Mouse (Mus musculus) liver, embryonic 13.5 days (tissue): ENCODE measurements around the gene Haus6. TPM values are rescaled to one million over a fixed set of nuclear protein-coding genes. Genes with fewer than 3 reads are reported as not detected.

Source experiments
- ATAC-seq: fragments of 200-750 bp; cut with Nextera tagmentation; 2 replicates; pipeline ENCODE4 v1.8.0; 2017; ENCODE audit warnings: low read depth, mild to moderate bottlenecking, moderate number of reproducible peaks, moderate library complexity
- DNase-seq: peaks from one replicate; pipeline ENCODE4 v3.0.0; 2022
- H3K27ac ChIP-seq: fragments of 300-500 bp; sonication (generic); 2 replicates; pipeline ENCODE4 v1.5.1; 2015; ENCODE audit warnings: moderate library complexity, mild to moderate bottlenecking, inconsistent platforms
- H3K27me3 ChIP-seq: fragments of 300-500 bp; sonication (generic); 2 replicates; pipeline ENCODE4 v1.6.1; 2015; ENCODE audit warnings: mild to moderate bottlenecking, inconsistent platforms
- H3K36me3 ChIP-seq: fragments of 300-500 bp; sonication (generic); 2 replicates; pipeline ENCODE4 v1.6.1; 2015; ENCODE audit warnings: mild to moderate bottlenecking, inconsistent platforms
- H3K4me1 ChIP-seq: fragments of 300-500 bp; sonication (generic); replicated peaks from 2 replicates; pipeline ENCODE4 v1.6.1; 2015; ENCODE audit warnings: inconsistent platforms
- H3K4me2 ChIP-seq: fragments of 300-500 bp; sonication (generic); 2 replicates; pipeline ENCODE4 v1.6.1; 2015; ENCODE audit warnings: inconsistent platforms, mild to moderate bottlenecking, moderate library complexity
- H3K4me3 ChIP-seq: fragments of 300-500 bp; sonication (generic); replicated peaks from 2 replicates; pipeline ENCODE4 v1.5.1; 2015; ENCODE audit warnings: mild to moderate bottlenecking, inconsistent platforms
- H3K9ac ChIP-seq: fragments of 300-500 bp; sonication (generic); 2 replicates; pipeline ENCODE4 v1.6.1; 2015; ENCODE audit warnings: mild to moderate bottlenecking, inconsistent platforms
- H3K9me3 ChIP-seq: fragments of 300-500 bp; sonication (generic); replicated peaks from 2 replicates; pipeline ENCODE4 v1.6.1; 2016; ENCODE audit warnings: inconsistent platforms
- WGBS: fragments of 180-500 bp; shearing (Covaris S2); methylation state at CpG from one replicate; pipeline ENCODE4 v1.1.7; 2015; ENCODE audit not compliant: insufficient replicate concordance; 5-methylcytosine and 5-hydroxymethylcytosine counted together
- polyA plus RNA-seq: library from polyadenylated mRNA; unstranded; fragments of >200 nt; fragmentation: Nextera tagmentation; extraction: Ambion mirVana; gene quantifications from 2 replicates; pipeline ENCODE4 v1.2.1, GENCODE M21; 2015

Gene Haus6
- polyA plus RNA-seq, 1 experiment from 2014 or later, result 14.3 TPM

- under 1% methylated on average over 53 of the region's 53 CpGs for WGBS
- peaks cover 5% of the 10 kb centered on the region; the same call in 1 of the 2 replicates for H3K27me3 ChIP-seq
- peak within 1 kb of the TSS; percentile 95 for H3K9ac ChIP-seq
- peaks cover 16% of the 10 kb centered on the region for H3K36me3 ChIP-seq
- peak within 1 kb of the TSS; percentile 92 for H3K4me3 ChIP-seq
- H3K4me2 ChIP-seq, result peak within 1 kb of the TSS; percentile 82
- H3K27ac ChIP-seq, result peak within 1 kb of the TSS; percentile 98
- DNase-seq (peak; percentile 94), ATAC-seq (peak; percentile 95)
- peaks cover 28% of the 10 kb centered on the region for H3K4me1 ChIP-seq
- no peaks in the 10 kb centered on the region for H3K9me3 ChIP-seq
Observed at GRCm38 (mm10) chr4:86575283-86575983, 36.4 kb downstream of the Haus6 start, which contains the start of gene Rraga. Rraga (plus strand) TSS chr4:86575668.

DNA sequence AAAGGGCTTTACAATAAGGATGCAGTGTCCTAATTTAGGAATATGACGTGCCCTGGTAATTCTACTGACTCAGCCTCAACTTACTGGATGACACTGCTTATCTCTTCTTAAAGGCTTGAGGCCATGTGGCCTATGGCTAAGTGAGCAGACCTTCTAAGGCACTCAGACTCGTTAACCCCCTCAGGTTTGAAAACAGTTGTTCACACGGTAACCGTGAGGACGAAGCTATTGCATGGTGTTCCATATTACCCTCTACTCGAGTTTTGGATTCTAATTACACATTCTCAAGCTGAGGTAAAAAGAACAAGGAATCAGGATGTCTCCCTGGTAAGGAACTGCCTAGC is 36.9 kb downstream of the Haus6 start:
- peaks cover 5% of the 10 kb centered on the region; the same call in 1 of the 2 replicates for H3K27me3 ChIP-seq
- H3K4me3 ChIP-seq, result peak overlapping the region; percentile 92
- peak overlapping the region; percentile 98 for H3K27ac ChIP-seq
- H3K9ac ChIP-seq, result peak overlapping the region; percentile 95
- H3K36me3 ChIP-seq, result peaks cover 12% of the 10 kb centered on the region; the same call in 1 of the 2 replicates
- no peak for DNase-seq
- no peaks in the 10 kb centered on the region for H3K9me3 ChIP-seq
- WGBS, result 14% methylated on average over 6 of the region's 6 CpGs
- peak; percentile 24 for ATAC-seq
- peak overlapping the region; percentile 82 for H3K4me2 ChIP-seq
- peaks cover 28% of the 10 kb centered on the region for H3K4me1 ChIP-seq

- Histone ChIP-seq H3K4me2 (no peak overlapping the region), H3K4me3 (no peak overlapping the region), H3K27ac (no peak overlapping the region), H3K36me3 (no peaks in the 10 kb centered on the region), H3K9me3 (no peaks in the 10 kb centered on the region), H3K4me1 (peaks cover 6% of the 10 kb centered on the region), H3K9ac (no peak overlapping the region), H3K27me3 (no peaks in the 10 kb centered on the region)
- ATAC-seq (no peak), DNase-seq (no peak)
- WGBS, result 77% methylated on average over 3 of the region's 3 CpGs
Observed at GRCm38 (mm10) chr4:86561061-86561460, 50.8 kb downstream of the Haus6 start.

- Histone ChIP-seq H3K4me3 (no peak overlapping the region), H3K27me3 (no peaks in the 10 kb centered on the region), H3K9me3 (no peaks in the 10 kb centered on the region), H3K27ac (no peak overlapping the region), H3K9ac (no peak overlapping the region), H3K4me1 (no peaks in the 10 kb centered on the region), H3K36me3 (no peaks in the 10 kb centered on the region), H3K4me2 (no peak overlapping the region)
- ATAC-seq, result no peak
- 57% methylated on average over 4 of the region's 4 CpGs for WGBS
- no peak for DNase-seq
Observed at GRCm38 (mm10) chr4:86559006-86559405, 52.8 kb downstream of the Haus6 start.

- Histone ChIP-seq H3K27ac (no peak within 1 kb of the TSS), H3K9me3 (no peaks in the 10 kb centered on the region), H3K4me2 (no peak within 1 kb of the TSS), H3K4me1 (no peaks in the 10 kb centered on the region), H3K27me3 (no peaks in the 10 kb centered on the region), H3K36me3 (no peaks in the 10 kb centered on the region), H3K9ac (no peak within 1 kb of the TSS), H3K4me3 (no peak within 1 kb of the TSS)
- WGBS, result 71% methylated on average over 7 of the region's 7 CpGs
- ATAC-seq (no peak), DNase-seq (no peak)
Observed at GRCm38 (mm10) chr4:86558228-86558627, 53.6 kb downstream of the Haus6 start, which contains the start of gene Saxo1. Saxo1 (minus strand) TSS chr4:86558328.

DNA sequence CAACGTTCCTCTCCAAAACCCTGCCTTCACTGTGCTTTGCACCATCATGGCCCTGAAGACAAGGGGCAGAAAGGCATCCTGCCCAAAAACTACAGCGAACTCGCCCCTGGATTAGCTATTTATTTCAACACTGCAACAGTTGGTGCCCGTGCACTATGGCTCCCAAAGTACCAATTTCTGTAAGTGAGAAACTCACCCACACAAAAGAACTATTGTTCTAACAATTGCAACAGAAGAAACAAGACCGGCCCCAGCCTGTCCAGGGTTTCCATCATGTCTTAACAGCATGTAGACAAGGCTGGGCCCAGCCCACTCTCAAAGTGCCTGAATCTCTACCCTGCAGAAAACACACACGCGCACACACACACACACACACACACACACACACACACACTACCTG is 54.5 kb downstream of the Haus6 start:
- Histone ChIP-seq H3K27ac (no peak overlapping the region), H3K9ac (no peak overlapping the region), H3K4me2 (no peak overlapping the region), H3K4me1 (no peaks in the 10 kb centered on the region), H3K9me3 (no peaks in the 10 kb centered on the region), H3K36me3 (no peaks in the 10 kb centered on the region), H3K4me3 (no peak overlapping the region), H3K27me3 (no peaks in the 10 kb centered on the region)
- ATAC-seq, result no peak
- DNase-seq, result no peak
- WGBS, result 66% methylated on average over 7 of the region's 7 CpGs

DNA sequence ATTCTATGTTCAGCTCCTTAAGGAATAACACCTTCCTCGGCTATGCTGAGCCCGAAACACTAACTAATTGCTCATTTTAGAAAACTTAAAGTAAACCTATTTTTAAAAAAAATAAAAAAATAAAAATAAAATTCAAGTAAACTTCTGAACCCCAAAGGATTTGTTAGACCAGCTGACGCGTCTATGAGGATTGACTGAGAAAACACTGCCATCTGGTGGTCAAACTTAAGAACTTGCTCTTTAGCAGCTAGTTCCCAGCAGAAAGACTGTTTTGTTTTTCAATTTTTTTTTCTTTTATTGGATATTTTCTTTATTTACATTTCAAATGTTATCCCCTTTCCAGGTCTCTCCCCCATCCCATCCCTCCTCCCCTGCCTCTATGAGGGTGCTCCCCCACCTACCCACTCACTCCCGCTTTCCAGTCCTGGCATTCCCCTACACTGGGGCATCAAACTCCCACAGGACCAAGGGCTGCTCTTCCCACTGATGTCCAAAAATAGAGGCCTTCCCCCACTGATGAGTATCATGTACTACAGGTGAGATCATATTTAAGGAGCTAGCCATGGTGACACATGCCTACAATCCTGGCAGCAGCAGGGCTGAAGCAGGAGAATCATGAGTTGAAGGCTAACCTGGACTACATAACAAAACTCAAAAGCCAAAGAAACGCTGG is 56.7 kb downstream of the Haus6 start:
- WGBS, result 19% methylated on average over 6 of the region's 6 CpGs
- no peak overlapping the region for H3K4me3 ChIP-seq
- H3K27ac ChIP-seq, result no peak overlapping the region
- H3K9ac ChIP-seq, result no peak overlapping the region
- no peaks in the 10 kb centered on the region for H3K27me3 ChIP-seq
- ATAC-seq, result no peak
- H3K4me2 ChIP-seq, result no peak overlapping the region
- H3K36me3 ChIP-seq, result no peaks in the 10 kb centered on the region
- DNase-seq, result peak; percentile 12
- H3K9me3 ChIP-seq, result no peaks in the 10 kb centered on the region
- H3K4me1 ChIP-seq, result no peaks in the 10 kb centered on the region

GRCm38 (mm10) chr4:86548332-86548731 is 63.5 kb downstream of the Haus6 start:
- H3K36me3 ChIP-seq, result no peaks in the 10 kb centered on the region
- H3K27me3 ChIP-seq, result no peaks in the 10 kb centered on the region
- H3K4me2 ChIP-seq, result no peak overlapping the region
- no peak overlapping the region for H3K9ac ChIP-seq
- no peak overlapping the region for H3K27ac ChIP-seq
- WGBS, result 37% methylated on average over 9 of the region's 9 CpGs
- H3K4me1 ChIP-seq, result no peaks in the 10 kb centered on the region
- H3K9me3 ChIP-seq, result no peaks in the 10 kb centered on the region
- H3K4me3 ChIP-seq, result no peak overlapping the region
- no peak for DNase-seq
- no peak for ATAC-seq

DNA sequence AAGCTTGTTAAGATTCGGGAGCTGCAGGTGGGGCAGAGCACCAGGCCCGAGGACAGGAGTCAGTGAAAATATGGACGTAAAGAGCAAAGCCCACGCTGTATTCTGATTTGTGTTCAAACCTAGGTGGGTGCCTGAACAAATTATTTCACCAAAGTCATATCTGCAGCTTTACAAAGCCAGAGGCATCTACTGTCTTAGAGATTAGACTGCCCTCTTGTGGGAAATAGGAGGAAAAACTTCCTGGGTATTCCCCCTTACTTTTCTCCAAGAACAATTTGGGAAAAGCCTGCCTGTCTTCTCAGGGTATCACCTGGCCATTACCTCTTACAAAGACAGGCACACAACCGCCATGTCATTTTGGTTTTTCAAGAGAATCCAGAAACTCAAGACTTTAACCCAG is 66.2 kb downstream of the Haus6 start:
- no peak overlapping the region for H3K4me3 ChIP-seq
- H3K27ac ChIP-seq, result no peak overlapping the region
- H3K36me3 ChIP-seq, result no peaks in the 10 kb centered on the region
- no peak for DNase-seq
- no peaks in the 10 kb centered on the region for H3K27me3 ChIP-seq
- ATAC-seq, result no peak
- no peaks in the 10 kb centered on the region for H3K9me3 ChIP-seq
- H3K9ac ChIP-seq, result no peak overlapping the region
- H3K4me1 ChIP-seq, result no peaks in the 10 kb centered on the region
- H3K4me2 ChIP-seq, result no peak overlapping the region
- 58% methylated on average over 5 of the region's 5 CpGs for WGBS

DNA sequence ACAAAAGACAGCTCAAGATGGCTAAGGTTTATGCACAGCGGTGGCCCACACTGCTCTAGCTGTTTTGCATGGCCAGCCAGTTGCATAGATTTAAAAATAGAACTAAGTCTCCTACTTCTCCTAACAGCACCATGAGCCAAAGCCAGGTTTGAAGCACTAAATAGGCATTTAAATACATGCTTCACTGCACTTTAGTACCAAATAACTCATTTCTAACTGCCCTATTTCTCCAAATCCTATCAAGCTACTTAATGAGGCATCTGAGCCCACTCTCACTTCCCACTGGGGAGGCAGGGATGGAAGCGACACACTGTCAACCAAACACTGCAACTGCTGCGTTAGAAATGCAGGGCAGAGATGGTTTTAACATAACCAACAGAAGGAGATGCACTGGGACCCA is 67.9 kb downstream of the Haus6 start:
- 77% methylated on average over 3 of the region's 3 CpGs for WGBS
- ATAC-seq, result no peak
- DNase-seq, result no peak
- no peaks in the 10 kb centered on the region for H3K27me3 ChIP-seq
- no peaks in the 10 kb centered on the region for H3K9me3 ChIP-seq
- no peak overlapping the region for H3K4me3 ChIP-seq
- no peaks in the 10 kb centered on the region for H3K36me3 ChIP-seq
- no peak overlapping the region for H3K9ac ChIP-seq
- no peak overlapping the region for H3K4me2 ChIP-seq
- H3K27ac ChIP-seq, result no peak overlapping the region
- H3K4me1 ChIP-seq, result no peaks in the 10 kb centered on the region

- no peak for DNase-seq
- H3K36me3 ChIP-seq, result no peaks in the 10 kb centered on the region
- 53% methylated on average over 1 of the region's 1 CpGs for WGBS
Observed at GRCm38 (mm10) chr4:86541573-86541972, 70.3 kb downstream of the Haus6 start.

DNA sequence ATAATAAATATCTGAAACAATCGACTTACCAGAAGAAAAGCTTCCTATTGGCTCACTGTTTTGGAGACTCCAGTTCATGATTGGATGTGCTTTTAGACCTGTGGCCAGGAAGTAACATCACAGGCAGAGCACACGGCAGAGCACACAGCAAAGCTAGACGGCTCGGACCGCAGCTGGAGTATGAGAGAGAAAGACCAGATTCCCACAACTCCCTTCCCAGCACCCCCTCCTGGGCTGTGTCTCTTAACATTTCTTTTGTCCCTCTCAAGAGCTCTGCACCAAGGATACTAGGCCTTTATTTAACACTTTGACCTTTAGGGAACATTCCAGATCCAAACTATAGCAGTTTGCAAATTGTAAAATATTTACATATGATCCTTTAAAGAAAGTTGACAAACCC is 72.9 kb downstream of the Haus6 start:
- ATAC-seq (no peak), DNase-seq (no peak)
- Histone ChIP-seq H3K4me3 (no peak overlapping the region), H3K27ac (no peak overlapping the region), H3K4me1 (no peaks in the 10 kb centered on the region), H3K4me2 (no peak overlapping the region), H3K27me3 (no peaks in the 10 kb centered on the region), H3K9me3 (no peaks in the 10 kb centered on the region), H3K36me3 (no peaks in the 10 kb centered on the region), H3K9ac (no peak overlapping the region)
- 79% methylated on average over 5 of the region's 5 CpGs for WGBS

More at GRCm38 (mm10) chr4:86541573-86541972, 70.3 kb downstream of the Haus6 start:
- no peak for ATAC-seq
- H3K4me1 ChIP-seq, result no peaks in the 10 kb centered on the region
- no peaks in the 10 kb centered on the region for H3K27me3 ChIP-seq
- no peak overlapping the region for H3K9ac ChIP-seq
- no peaks in the 10 kb centered on the region for H3K9me3 ChIP-seq
- no peak overlapping the region for H3K4me3 ChIP-seq
- H3K27ac ChIP-seq, result no peak overlapping the region
- H3K4me2 ChIP-seq, result no peak overlapping the region
